In the genomic region with DNA sequence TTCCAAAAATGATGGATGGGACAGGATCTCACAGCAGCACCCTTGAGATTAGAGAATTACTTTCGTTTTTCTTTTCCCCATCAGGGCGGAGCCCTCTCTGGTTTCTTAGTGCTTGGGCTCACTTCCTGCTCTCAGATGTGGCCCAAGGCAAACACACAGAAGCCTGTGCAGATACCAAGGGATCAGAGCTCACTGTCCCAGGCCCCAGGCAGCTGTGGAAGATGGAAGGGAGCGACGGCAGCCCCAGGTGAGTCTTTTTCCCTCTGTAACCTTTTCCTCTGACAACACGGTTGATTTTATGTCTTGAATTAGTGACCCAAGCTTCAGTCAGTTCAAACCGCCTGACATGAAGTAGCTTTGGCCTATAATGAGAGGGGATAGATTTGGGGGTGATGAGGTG, we compare ENCODE assay signal across 9 mouse cellular contexts. TPM values are rescaled to one million over a fixed set of nuclear protein-coding genes. Genes with fewer than 3 reads are reported as not detected.
DNase-seq lines count a peak whose midpoint lies in the region; ATAC-seq and TF ChIP-seq lines count a peak whose summit lies in the region.
"Not testable (repeated sequence)": the region's sequence is repeated elsewhere in the genome, so short reads cannot be mapped to it uniquely, and the experiment has no call there.
"Had no signal": no experiment of that assay in that cellular context is flagged by ENCODE, and none has a peak within 500 bp of the region (broad histone marks: within the 10 kb centered on the region; RNA-seq: fewer than 3 reads in every experiment).

A gene (plus strand): TSS at position 108 of the 400 bp plus-strand sequence.

- not testable (repeated sequence) for H3K4me1 ChIP-seq in spleen, adult 2 months (ENCODE audit: control insufficient read depth, insufficient read depth, insufficient read length)

- not testable (repeated sequence) for ATAC-seq in granulocyte monocyte progenitor cell, adult 5-6 weeks (replicated peaks; ENCODE audit: poor library complexity, severe bottlenecking); megakaryocyte, adult 5-6 weeks (ENCODE audit: poor library complexity, severe bottlenecking)

- H3K27ac ChIP-seq in spleen, adult 2 months (ENCODE audit: insufficient read depth, low read length), result peak within 1 kb of the TSS; percentile 88

- not testable (repeated sequence) for H3K36me3 ChIP-seq in spleen, adult 2 months (ENCODE audit: control insufficient read depth, insufficient read depth, low read length)

- not testable (repeated sequence) for TF ChIP-seq CTCF in spleen, adult 2 months (IDR thresholded peaks at IDR 0.05; ENCODE audit: extremely low read depth, insufficient read depth, insufficient read length, insufficient replicate concordance)

- 15% methylated on average over 6 of the region's 6 CpGs for WGBS in spleen, adult 2 months

- TF ChIP-seq POLR2A in spleen, adult 2 months (IDR thresholded peaks at IDR 0.05; ENCODE audit: low read depth, low read length), result peak; percentile 45; the same call in 1 of the 2 replicates

- DNase-seq in CD4-positive helper T cell, adult 2 months (ENCODE audit: low read depth, low spot score), result peak; percentile 71
- not testable (repeated sequence) for DNase-seq in adrenal gland, adult 8-10 months; urinary bladder, adult 2 months (ENCODE audit: low spot score)
- peak; percentile 69 for DNase-seq in induced T-regulatory cell, adult 2 months (ENCODE audit: low read depth)
- DNase-seq in kidney, postnatal 4 days, result peak; percentile 19 to 29
- peak; percentile 27 to 63 for DNase-seq in spleen, adult 2 months (ENCODE audit: low read depth in 1 of 2, low spot score in 2 of 2)

- not testable (repeated sequence) for H3K27me3 ChIP-seq in spleen, adult 2 months (ENCODE audit: control insufficient read depth, insufficient read depth, low read length)

- peak within 1 kb of the TSS; percentile 62 for H3K4me3 ChIP-seq in spleen, adult 2 months (ENCODE audit: extremely low read depth, insufficient read depth, insufficient read length)

RNA-seq across cellular contexts. Expression of the gene that starts here (rescaled TPM):
- 10 to 100 TPM; 22.1 to 29.6 (median 25.2) TPM for total RNA-seq in adrenal gland, adult 8-10 months (2022)
- 109 and 124 TPM in 2 replicates for total RNA-seq in granulocyte monocyte progenitor cell, adult 5-6 weeks (2014; fragmentation: Nextera tagmentation)
- total RNA-seq in granulocyte monocyte progenitor cell, adult 5-6 weeks (2017), result 68.7 and 78.7 TPM in 2 replicates
- 477 and 499 TPM in 2 replicates for total RNA-seq in megakaryocyte, adult 5-6 weeks (2015)
- 247 and 313 TPM in 2 replicates for total RNA-seq in megakaryocyte, adult 5-6 weeks (2017)
- 34.6 and 38.5 TPM in 2 replicates for polyA plus RNA-seq in spleen, adult 2 months (2012; rRNA removed)
- 32.2 and 37.7 TPM in 2 replicates for polyA plus RNA-seq in urinary bladder, adult 2 months (2012; rRNA removed)
- total RNA-seq: ES-E14 had no signal
